Mouse (Mus musculus) liver, embryonic 15.5 days (tissue): ENCODE data around the gene Copz2. TPM values are rescaled to one million over a fixed set of nuclear protein-coding genes. Genes with fewer than 3 reads are reported as not detected.

Source experiments
- ATAC-seq: fragments of 200-750 bp; cut with Nextera tagmentation; 2 replicates; pipeline ENCODE4 v1.8.0; 2017; ENCODE audit warnings: moderate number of reproducible peaks, mild to moderate bottlenecking, moderate library complexity; ENCODE audit not compliant: insufficient read depth
- H3K27ac ChIP-seq: fragments of 300-500 bp; sonication (generic); replicated peaks from 2 replicates; pipeline ENCODE4 v1.5.1; 2015; ENCODE audit warnings: mild to moderate bottlenecking, inconsistent platforms
- H3K27me3 ChIP-seq: fragments of 300-500 bp; sonication (generic); 2 replicates; pipeline ENCODE4 v1.6.1; 2015; ENCODE audit warnings: mild to moderate bottlenecking, inconsistent platforms
- H3K36me3 ChIP-seq: fragments of 300-500 bp; sonication (generic); replicated peaks from 2 replicates; pipeline ENCODE4 v1.6.1; 2015; ENCODE audit warnings: moderate library complexity, mild to moderate bottlenecking, inconsistent platforms
- H3K4me1 ChIP-seq: fragments of 300-500 bp; sonication (generic); replicated peaks from 2 replicates; pipeline ENCODE4 v1.6.1; 2015; ENCODE audit warnings: inconsistent platforms
- H3K4me2 ChIP-seq: fragments of 300-500 bp; sonication (generic); 2 replicates; pipeline ENCODE4 v1.6.1; 2015; ENCODE audit warnings: moderate library complexity, mild to moderate bottlenecking, inconsistent platforms
- H3K4me3 ChIP-seq: fragments of 300-500 bp; sonication (generic); replicated peaks from 2 replicates; pipeline ENCODE4 v1.5.1; 2015; ENCODE audit warnings: mild to moderate bottlenecking, inconsistent platforms
- H3K9ac ChIP-seq: fragments of 300-500 bp; sonication (generic); 2 replicates; pipeline ENCODE4 v1.6.1; 2015; ENCODE audit warnings: moderate library complexity, mild to moderate bottlenecking, inconsistent platforms
- H3K9me3 ChIP-seq: fragments of 300-500 bp; sonication (generic); replicated peaks from 2 replicates; pipeline ENCODE4 v1.6.1; 2016; ENCODE audit warnings: inconsistent platforms
- WGBS: fragments of 180-500 bp; shearing (Covaris S2); methylation state at CpG from one replicate; pipeline ENCODE4 v1.1.7; 2015; ENCODE audit warnings: mixed read lengths; ENCODE audit not compliant: insufficient replicate concordance; 5-methylcytosine and 5-hydroxymethylcytosine counted together
- polyA plus RNA-seq: library from polyadenylated mRNA; unstranded; fragments of >200 nt; fragmentation: Nextera tagmentation; extraction: Ambion mirVana; gene quantifications from 2 replicates; pipeline ENCODE4 v1.2.1, GENCODE M21; 2015

Gene Copz2
- polyA plus RNA-seq, 1 experiment from 2014 or later, result 21.1 TPM

DNA sequence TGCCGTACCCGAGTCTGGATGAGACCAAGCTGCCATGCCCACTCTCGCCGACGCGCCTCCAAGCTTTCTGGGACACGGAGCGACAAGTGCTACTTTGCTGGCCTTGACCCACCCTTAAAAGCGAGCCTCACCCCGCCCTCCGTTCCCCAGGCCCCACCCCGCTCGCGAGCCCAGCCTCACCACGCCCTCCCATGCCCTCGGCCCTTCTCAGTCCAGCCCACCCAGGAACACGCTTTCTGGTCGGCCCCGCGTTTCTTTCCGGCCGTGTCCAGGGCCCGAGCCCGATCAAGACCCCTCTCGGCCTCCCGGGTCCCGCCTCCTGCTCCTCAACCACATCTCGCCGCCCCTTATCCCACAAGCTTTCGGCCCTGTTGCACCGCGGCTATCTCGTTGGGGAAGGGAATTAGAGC lies 20.3 kb upstream of the Copz2 start:
- Histone ChIP-seq H3K4me3 (peak overlapping the region; percentile 96), H3K4me1 (peaks cover 52% of the 10 kb centered on the region), H3K27ac (peak overlapping the region; percentile 99), H3K9me3 (no peaks in the 10 kb centered on the region), H3K4me2 (peak overlapping the region; percentile 89), H3K27me3 (peaks cover 2% of the 10 kb centered on the region; the same call in 1 of the 2 replicates), H3K9ac (peak overlapping the region; percentile 94), H3K36me3 (peaks cover 32% of the 10 kb centered on the region)
- ATAC-seq, result peak; percentile 85
- under 1% methylated on average over 33 of the region's 33 CpGs for WGBS

DNA sequence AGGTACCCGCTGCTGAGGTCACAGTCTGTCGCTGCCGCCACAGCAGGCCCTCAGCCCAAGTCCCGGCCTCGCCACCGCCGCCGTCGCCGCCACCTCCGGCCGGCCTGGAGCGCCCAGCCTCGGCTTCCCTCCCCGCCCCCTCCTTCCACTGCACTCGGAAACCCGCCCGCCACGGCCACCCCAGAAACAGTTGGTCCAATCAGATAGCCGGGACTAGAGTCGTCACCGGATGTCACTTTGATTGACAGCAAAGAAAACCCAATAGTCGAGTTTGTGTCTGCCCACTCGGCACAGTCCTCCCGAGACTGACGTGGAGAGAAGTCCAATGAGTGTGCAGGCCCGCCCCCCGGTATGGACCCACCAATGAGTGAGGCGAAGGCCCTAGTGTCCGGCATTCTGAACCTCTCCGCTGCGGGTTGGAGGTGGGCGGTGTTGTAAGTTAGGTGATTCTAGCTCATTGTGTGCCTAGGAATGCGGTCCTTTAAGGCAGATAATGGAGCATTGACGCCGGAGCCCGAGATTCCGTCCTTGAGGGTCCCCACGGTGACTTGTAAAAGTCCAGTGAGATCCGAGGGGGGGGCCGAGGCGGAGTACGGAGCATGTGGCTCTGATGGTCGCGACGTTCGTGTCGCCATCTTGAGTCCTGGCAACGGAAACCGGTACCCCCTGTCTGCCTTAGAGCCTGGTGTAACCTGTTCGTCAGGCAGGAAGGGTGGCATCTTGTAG lies 19.7 kb upstream of the Copz2 start, which contains the start of gene Nfe2l1:
Gene Nfe2l1, minus strand, starts transcription at position 156 of the 726 bp plus-strand sequence.
- Histone ChIP-seq H3K9ac (peak within 1 kb of the TSS; percentile 94), H3K36me3 (peaks cover 31% of the 10 kb centered on the region), H3K4me2 (peak within 1 kb of the TSS; percentile 89), H3K27ac (peak within 1 kb of the TSS; percentile 99), H3K27me3 (peaks cover 2% of the 10 kb centered on the region; the same call in 1 of the 2 replicates), H3K9me3 (no peaks in the 10 kb centered on the region), H3K4me3 (peak within 1 kb of the TSS; percentile 96), H3K4me1 (peaks cover 46% of the 10 kb centered on the region)
- under 1% methylated on average over 50 of the region's 51 CpGs for WGBS
- ATAC-seq, result peak; percentile 96

DNA sequence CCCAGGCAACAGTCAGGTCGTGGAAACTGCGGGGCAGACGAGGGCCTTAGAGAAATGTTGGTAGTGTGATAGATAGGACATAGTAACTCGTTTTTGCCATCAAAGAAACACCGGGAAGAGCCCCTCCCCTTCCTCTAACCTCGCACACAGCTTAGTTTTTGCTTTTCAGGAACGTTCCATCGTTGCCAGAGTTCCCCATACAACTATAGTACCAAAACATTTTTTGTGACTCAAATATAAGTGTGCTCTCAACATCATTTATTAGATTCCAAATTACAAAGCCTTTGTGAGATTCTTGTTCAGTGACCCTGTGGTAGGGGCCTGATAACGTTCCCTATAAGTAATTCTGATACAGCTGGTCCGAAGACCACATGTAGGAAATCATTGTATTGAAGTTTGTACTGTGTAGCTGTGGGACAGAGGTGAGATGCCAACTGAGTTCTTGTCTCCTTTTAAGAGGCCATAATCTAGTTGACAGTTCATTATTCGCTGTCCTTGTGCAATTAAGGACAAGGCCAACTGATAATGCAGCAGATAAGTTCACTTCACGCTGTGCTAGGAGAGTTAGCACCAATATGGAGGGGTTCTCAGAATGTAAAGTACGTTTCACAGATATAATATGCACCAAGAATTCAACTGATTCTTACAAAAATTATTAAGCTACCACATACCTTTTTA lies 19.0 kb upstream of the Copz2 start:
- Histone ChIP-seq H3K4me3 (peak overlapping the region; percentile 96), H3K27ac (peak overlapping the region; percentile 82), H3K9me3 (no peaks in the 10 kb centered on the region), H3K27me3 (peaks cover 2% of the 10 kb centered on the region; the same call in 1 of the 2 replicates), H3K4me2 (peak overlapping the region; percentile 89), H3K9ac (peak overlapping the region; percentile 55), H3K4me1 (peaks cover 39% of the 10 kb centered on the region), H3K36me3 (peaks cover 24% of the 10 kb centered on the region)
- no peak for ATAC-seq
- WGBS, result 12% methylated on average over 13 of the region's 13 CpGs

DNA sequence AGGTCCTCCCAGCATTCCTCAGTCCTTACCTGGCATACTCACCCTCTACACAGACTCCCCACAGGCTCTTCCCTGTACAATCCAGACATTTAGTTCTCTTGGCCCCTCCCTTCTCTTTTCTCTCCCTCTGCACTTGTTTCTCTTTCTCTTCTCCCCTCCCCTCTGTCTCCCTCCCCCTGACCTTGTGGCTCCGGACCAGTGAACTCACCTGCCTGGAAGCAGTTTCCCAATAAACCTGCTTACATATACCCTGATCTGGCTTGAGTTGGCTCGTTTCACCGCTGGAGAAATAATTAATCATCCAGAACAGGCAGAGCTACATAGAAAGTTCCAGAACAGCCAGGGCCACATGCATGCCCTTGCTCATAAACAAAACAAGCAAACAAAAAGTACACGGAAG lies 18.2 kb upstream of the Copz2 start:
- no peaks in the 10 kb centered on the region for H3K9me3 ChIP-seq
- ATAC-seq, result no peak
- no peak overlapping the region for H3K9ac ChIP-seq
- H3K4me2 ChIP-seq, result no peak overlapping the region
- no peak overlapping the region for H3K4me3 ChIP-seq
- H3K36me3 ChIP-seq, result peaks cover 16% of the 10 kb centered on the region
- H3K4me1 ChIP-seq, result peaks cover 31% of the 10 kb centered on the region
- peaks cover 2% of the 10 kb centered on the region; the same call in 1 of the 2 replicates for H3K27me3 ChIP-seq
- 0 out of 2 replicates have a peak overlapping the region, but pooled peaks have one; percentile 48 for H3K27ac ChIP-seq
- 60% methylated on average over 4 of the region's 4 CpGs for WGBS

DNA sequence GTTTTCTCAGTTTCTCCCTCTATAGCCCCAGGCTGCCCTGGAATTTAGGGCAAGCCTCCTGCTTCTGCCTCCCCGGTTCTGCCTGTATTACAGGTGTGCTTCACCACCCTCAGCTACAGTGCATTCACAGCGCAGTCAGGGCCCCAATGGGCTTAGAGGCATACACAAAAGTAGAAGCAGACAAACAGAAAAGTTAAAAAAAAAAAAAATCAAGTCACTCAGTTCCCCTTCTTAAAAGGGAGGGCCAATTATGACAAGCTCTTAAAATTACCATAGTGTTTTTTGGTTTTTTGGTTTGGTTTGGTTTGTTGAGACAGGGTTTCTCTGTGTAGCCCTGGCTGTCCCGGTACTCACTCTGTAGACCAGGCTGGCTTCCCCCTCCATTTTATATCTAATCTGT lies 17.1 kb upstream of the Copz2 start:
- no peak overlapping the region for H3K27ac ChIP-seq
- no peak overlapping the region for H3K4me3 ChIP-seq
- 72% methylated on average over 3 of the region's 3 CpGs for WGBS
- H3K9me3 ChIP-seq, result no peaks in the 10 kb centered on the region
- H3K9ac ChIP-seq, result no peak overlapping the region
- no peak overlapping the region for H3K4me2 ChIP-seq
- H3K36me3 ChIP-seq, result peaks cover 6% of the 10 kb centered on the region
- peaks cover 6% of the 10 kb centered on the region; the same call in 1 of the 2 replicates for H3K27me3 ChIP-seq
- peaks cover 21% of the 10 kb centered on the region for H3K4me1 ChIP-seq
- ATAC-seq, result no peak

DNA sequence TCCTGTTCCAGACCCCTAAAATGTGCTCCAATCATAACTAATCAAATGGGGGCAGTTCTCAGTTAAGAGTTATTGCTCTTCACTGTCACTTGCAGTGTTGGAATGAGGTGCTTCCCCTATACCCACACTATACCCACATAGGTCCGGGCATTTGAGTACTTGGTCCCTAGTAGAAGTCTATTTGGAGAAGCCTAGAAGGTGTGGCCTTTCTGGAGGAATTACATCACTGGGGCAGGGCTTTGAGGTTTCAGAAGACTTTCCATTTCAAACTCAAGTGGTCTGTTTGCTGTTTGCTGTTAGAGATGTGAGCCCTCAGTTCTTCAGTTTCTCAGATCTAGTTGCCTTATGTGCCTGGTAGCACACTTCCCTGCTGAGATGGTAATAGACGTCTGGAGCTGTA lies 16.7 kb upstream of the Copz2 start:
- H3K27me3 ChIP-seq, result peaks cover 6% of the 10 kb centered on the region; the same call in 1 of the 2 replicates
- peaks cover 16% of the 10 kb centered on the region for H3K4me1 ChIP-seq
- no peak overlapping the region for H3K9ac ChIP-seq
- H3K4me2 ChIP-seq, result no peak overlapping the region
- 50% methylated on average over 2 of the region's 2 CpGs for WGBS
- H3K27ac ChIP-seq, result no peak overlapping the region
- H3K9me3 ChIP-seq, result no peaks in the 10 kb centered on the region
- H3K36me3 ChIP-seq, result peaks cover 1% of the 10 kb centered on the region; the same call in 1 of the 2 replicates
- no peak for ATAC-seq
- no peak overlapping the region for H3K4me3 ChIP-seq

DNA sequence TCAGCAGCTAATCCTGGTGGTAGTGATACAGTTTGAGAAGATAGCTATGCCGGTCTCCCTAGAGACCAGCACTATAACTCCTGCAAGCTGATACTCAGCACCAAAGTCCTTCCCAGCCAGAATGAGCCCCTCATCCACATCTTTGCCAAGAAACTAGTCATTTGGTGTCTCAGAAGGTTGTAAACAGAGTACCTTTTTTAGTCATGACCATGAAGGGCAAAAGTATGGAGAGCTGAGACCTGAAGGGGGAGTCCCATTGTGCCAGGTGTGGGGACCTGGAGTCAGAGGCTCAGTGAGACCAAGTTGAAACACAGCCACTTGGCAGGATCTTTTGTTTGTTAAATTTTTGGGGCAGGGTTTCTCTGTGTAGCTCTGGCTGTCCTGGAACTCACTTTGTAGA lies 15.5 kb upstream of the Copz2 start:
- 87% methylated on average over 1 of the region's 1 CpGs for WGBS
- no peak for ATAC-seq

DNA sequence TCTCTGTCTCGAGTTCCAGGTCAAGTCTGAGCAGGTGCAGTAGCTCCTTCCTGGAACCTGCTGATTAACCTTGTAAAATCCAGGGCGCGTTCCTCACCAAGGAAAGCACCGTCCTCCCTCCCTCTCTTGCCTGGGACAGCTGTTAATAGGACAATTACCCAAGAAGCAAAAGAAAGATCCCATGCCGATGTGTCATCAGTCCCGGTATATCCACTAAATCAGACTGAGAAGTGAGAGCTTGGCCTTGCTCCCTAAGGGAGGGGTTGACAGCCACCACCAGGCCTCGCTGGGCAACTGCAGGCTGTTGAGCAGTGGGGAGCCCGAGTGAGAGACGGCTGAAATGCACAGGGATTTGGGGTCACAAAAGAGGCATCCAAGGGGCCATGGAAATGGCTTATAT lies 12.4 kb upstream of the Copz2 start:
- ATAC-seq, result no peak
- Histone ChIP-seq H3K27me3 (peaks cover 9% of the 10 kb centered on the region; the same call in 1 of the 2 replicates), H3K36me3 (no peaks in the 10 kb centered on the region), H3K4me3 (no peak overlapping the region), H3K27ac (no peak overlapping the region), H3K4me2 (no peak overlapping the region), H3K9me3 (no peaks in the 10 kb centered on the region), H3K9ac (no peak overlapping the region), H3K4me1 (no peaks in the 10 kb centered on the region)
- 41% methylated on average over 9 of the region's 9 CpGs for WGBS

More for the DNA sequence above, 15.5 kb upstream of the Copz2 start:
- Histone ChIP-seq H3K9me3 (no peaks in the 10 kb centered on the region), H3K4me2 (no peak overlapping the region), H3K4me3 (no peak overlapping the region), H3K27me3 (peaks cover 6% of the 10 kb centered on the region; the same call in 1 of the 2 replicates), H3K27ac (no peak overlapping the region), H3K4me1 (peaks cover 7% of the 10 kb centered on the region), H3K36me3 (no peaks in the 10 kb centered on the region), H3K9ac (no peak overlapping the region)

DNA sequence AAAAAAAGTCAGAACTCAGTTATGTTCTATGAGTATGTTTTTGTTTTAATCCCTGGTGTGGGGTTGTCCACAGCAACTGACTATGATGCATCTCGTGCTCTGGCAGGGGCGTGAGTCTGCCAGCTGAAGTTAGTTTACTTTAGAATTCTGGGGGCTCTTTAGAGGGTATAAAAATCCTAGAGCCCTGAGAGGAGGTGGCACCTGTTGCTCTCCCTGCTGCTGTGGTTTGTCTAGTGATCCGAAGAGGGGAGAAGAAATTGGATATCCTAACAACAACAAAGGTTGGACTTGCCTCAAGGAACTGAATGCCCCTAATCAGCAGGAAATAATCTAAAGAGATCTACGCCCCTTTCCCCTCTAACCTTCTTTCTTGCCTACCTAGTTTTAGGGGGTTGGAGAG lies 11.3 kb upstream of the Copz2 start:
- Histone ChIP-seq H3K4me3 (no peak overlapping the region), H3K27ac (no peak overlapping the region), H3K27me3 (peaks cover 9% of the 10 kb centered on the region; the same call in 1 of the 2 replicates), H3K4me2 (no peak overlapping the region), H3K4me1 (no peaks in the 10 kb centered on the region), H3K36me3 (no peaks in the 10 kb centered on the region), H3K9ac (no peak overlapping the region), H3K9me3 (no peaks in the 10 kb centered on the region)
- no peak for ATAC-seq
- 58% methylated on average over 4 of the region's 4 CpGs for WGBS

DNA sequence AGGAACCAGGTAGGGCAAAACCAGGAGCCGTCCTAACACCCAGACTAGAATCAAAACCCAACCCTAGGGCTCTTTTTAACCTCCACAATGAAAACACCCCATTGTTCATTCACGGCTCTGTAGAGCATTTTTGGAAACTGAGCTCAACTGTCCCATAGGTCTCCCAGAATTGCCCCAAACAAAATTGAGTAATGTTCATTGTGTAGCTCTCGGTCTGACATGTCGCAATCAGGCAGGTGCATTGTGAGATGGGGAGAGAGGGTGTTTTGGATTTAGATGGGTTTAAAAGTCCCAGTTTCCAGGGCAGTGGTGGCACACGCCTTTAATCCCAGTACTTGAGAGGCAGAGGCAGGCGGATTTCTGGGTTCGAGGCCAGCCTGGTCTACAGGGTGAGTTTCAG lies 10.2 kb upstream of the Copz2 start:
- no peak for ATAC-seq
- Histone ChIP-seq H3K4me2 (no peak overlapping the region), H3K4me3 (no peak overlapping the region), H3K4me1 (no peaks in the 10 kb centered on the region), H3K9me3 (no peaks in the 10 kb centered on the region), H3K9ac (no peak overlapping the region), H3K27ac (no peak overlapping the region), H3K27me3 (peaks cover 7% of the 10 kb centered on the region; the same call in 1 of the 2 replicates), H3K36me3 (no peaks in the 10 kb centered on the region)
- 60% methylated on average over 7 of the region's 7 CpGs for WGBS

DNA sequence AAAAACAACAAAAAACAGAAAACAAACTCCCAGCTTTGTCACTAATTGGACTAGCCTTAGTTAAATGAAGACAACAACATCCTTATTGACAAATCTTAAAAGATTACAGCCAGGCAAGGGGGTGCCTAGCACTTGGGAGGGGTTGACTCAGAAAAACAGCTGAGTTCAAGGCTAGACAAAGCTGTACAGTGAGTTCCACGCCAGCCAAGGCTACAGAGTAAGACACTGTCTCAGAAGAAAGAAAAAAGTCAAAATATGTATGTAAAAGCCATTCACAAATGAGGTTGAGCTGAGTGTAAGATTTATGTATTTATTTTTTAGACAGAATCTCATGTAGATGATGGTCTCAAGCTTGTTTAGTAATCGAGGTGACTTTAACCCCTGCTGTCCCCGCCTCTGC lies 9.8 kb upstream of the Copz2 start:
- Histone ChIP-seq H3K4me2 (no peak overlapping the region), H3K9me3 (no peaks in the 10 kb centered on the region), H3K9ac (no peak overlapping the region), H3K27ac (no peak overlapping the region), H3K4me3 (no peak overlapping the region), H3K27me3 (peaks cover 7% of the 10 kb centered on the region; the same call in 1 of the 2 replicates), H3K4me1 (no peaks in the 10 kb centered on the region), H3K36me3 (no peaks in the 10 kb centered on the region)
- no peak for ATAC-seq
- WGBS, result 54% methylated on average over 3 of the region's 3 CpGs
